Mouse (Mus musculus) spleen, adult 18-20 months (tissue): ENCODE results near the gene Ndufs8.
"Not testable (repeated sequence)": the region's sequence is repeated elsewhere in the genome, so short reads cannot be mapped to it uniquely, and the experiment has no call there.

Experiments used
- DNase-seq, 2 experiments: peaks; one replicate each; pipeline ENCODE4 v3.0.0; 2022; ENCODE audit warnings: mixed read lengths in 2 of 2

Gene Ndufs8

GRCm38 (mm10) chr19:3912337-3913204 is at the start of gene Ndufs8:
Ndufs8 (minus strand) TSS chr19:3912774.
- peak; percentile 80 to 81 for DNase-seq

GRCm38 (mm10) chr19:3961805-3962204 is 49.2 kb upstream of the Ndufs8 start:
- not testable (repeated sequence) for DNase-seq

- DNase-seq, result no peak
Measured at GRCm38 (mm10) chr19:3960211-3960610, 47.6 kb upstream of the Ndufs8 start.

GRCm38 (mm10) chr19:3959030-3959429 is 46.5 kb upstream of the Ndufs8 start:
- no peak for DNase-seq

GRCm38 (mm10) chr19:3958470-3958869 is 45.9 kb upstream of the Ndufs8 start, which contains the start of gene Aldh3b3:
Aldh3b3 (plus strand) TSS chr19:3958645.
- no peak for DNase-seq

- DNase-seq, result not testable (repeated sequence)
Measured at GRCm38 (mm10) chr19:3957296-3958036, 44.9 kb upstream of the Ndufs8 start.

- no peak for DNase-seq
Measured at GRCm38 (mm10) chr19:3955804-3956203, 43.2 kb upstream of the Ndufs8 start.

GRCm38 (mm10) chr19:3955033-3955432 is 42.5 kb upstream of the Ndufs8 start:
- no peak for DNase-seq

- DNase-seq, result no peak
Measured at GRCm38 (mm10) chr19:3952099-3952498, 39.5 kb upstream of the Ndufs8 start.

GRCm38 (mm10) chr19:3951461-3951860 is 38.9 kb upstream of the Ndufs8 start:
- no peak for DNase-seq

- DNase-seq, result no peak
Measured at GRCm38 (mm10) chr19:3950331-3950730, 37.8 kb upstream of the Ndufs8 start.

- DNase-seq, result no peak
Measured at GRCm38 (mm10) chr19:3948546-3948945, 36.0 kb upstream of the Ndufs8 start.

- DNase-seq, result no peak
Measured at GRCm38 (mm10) chr19:3947813-3948212, 35.2 kb upstream of the Ndufs8 start.

GRCm38 (mm10) chr19:3946715-3947114 is 34.1 kb upstream of the Ndufs8 start:
- DNase-seq, result peak; percentile 39 to 65

GRCm38 (mm10) chr19:3945872-3946564 is 33.4 kb upstream of the Ndufs8 start:
- peak; percentile 51 to 66 for DNase-seq

GRCm38 (mm10) chr19:3942986-3943735 is 30.6 kb upstream of the Ndufs8 start:
- DNase-seq, result peak; percentile 81 to 85

GRCm38 (mm10) chr19:3942315-3942714 is 29.7 kb upstream of the Ndufs8 start:
- DNase-seq, result no peak

GRCm38 (mm10) chr19:3935896-3936850 is 23.6 kb upstream of the Ndufs8 start:
- DNase-seq, result peak; percentile 82 to 84

GRCm38 (mm10) chr19:3935032-3935895 is 22.7 kb upstream of the Ndufs8 start, which contains the start of gene Unc93b1:
Unc93b1 (plus strand) TSS chr19:3935186.
- DNase-seq, result peak; percentile 74 to 76

- no peak for DNase-seq
Measured at GRCm38 (mm10) chr19:3931716-3932115, 19.1 kb upstream of the Ndufs8 start.
